Mouse (Mus musculus) ovary, adult 18-20 months (tissue): ENCODE measurements around the gene Rexo2.
"Not testable (repeated sequence)": the region's sequence is repeated elsewhere in the genome, so short reads cannot be mapped to it uniquely, and the experiment has no call there.

Source experiments
- DNase-seq: peaks from one replicate; pipeline ENCODE4 v3.0.0; 2022; ENCODE audit warnings: low spot score, mixed read lengths

The Rexo2 gene

GRCm38 (mm10) chr9:48472441-48473025 is 7.9 kb downstream of the Rexo2 start:
- DNase-seq = no peak

DNA sequence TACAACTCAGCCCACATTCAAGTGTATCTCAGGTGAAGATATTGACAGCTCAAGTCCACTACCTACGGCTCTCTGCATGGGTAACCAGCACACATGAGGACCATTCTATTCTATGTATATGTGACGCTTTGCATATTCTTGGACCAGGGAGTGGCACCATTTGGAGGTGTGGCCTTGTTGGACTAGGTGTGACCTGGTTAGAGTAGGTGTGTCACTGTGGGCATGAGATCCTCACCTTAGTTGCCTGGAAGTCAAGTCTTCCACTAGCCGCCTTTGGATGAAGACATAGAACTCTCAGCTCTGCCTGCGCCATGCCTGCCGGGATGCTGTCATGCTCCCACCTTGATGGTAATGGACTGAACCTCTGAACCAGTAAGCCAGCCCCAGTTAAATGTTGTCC is 13.0 kb downstream of the Rexo2 start:
- DNase-seq = not testable (repeated sequence)

DNA sequence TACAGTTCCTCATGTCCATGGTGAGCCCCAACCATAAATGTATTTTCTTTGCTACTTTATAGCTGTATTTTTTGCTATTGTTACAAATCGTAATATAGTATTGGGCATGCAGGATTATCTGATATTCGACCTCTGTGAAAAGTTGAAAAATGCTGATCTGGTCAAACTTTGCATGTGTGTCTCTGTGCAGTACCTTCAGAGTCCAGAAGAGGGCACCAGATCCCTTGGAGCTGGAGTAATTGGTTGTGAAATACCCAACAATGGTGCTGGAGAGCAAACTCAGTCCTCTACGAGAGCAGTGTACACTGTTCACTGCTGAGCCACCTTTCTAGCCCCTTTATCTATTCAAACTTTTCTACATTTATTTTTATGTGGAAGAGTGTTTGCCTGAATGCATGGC is 13.6 kb downstream of the Rexo2 start:
- no peak for DNase-seq

- no peak for DNase-seq
Observed at GRCm38 (mm10) chr9:48465671-48466070, 14.8 kb downstream of the Rexo2 start.

- DNase-seq = no peak
Observed at GRCm38 (mm10) chr9:48461545-48461944, 18.9 kb downstream of the Rexo2 start.

GRCm38 (mm10) chr9:48460720-48461119 is 19.7 kb downstream of the Rexo2 start:
- no peak for DNase-seq

DNA sequence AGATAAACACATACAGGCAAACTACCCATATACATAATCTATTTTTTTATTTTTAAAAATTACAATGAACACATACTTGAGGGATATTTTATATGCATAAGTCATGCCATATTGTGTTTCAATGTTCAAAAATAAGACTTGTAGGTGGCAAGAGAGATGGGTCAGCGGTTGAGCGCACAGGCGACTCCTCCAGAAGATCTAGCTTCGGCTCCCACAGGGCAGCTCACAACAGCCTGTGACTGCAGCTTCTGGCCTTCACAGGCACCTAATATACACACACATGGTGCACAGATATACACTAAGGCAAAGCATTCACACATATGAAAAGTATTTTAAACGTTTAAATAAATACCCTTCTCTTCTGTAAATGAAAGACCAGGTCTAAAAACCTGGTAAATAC is 21.0 kb downstream of the Rexo2 start:
- no peak for DNase-seq

- DNase-seq = no peak
Observed at GRCm38 (mm10) chr9:48458879-48459278, 21.5 kb downstream of the Rexo2 start.

GRCm38 (mm10) chr9:48455961-48456360 is 24.5 kb downstream of the Rexo2 start:
- no peak for DNase-seq

- DNase-seq = no peak
Observed at GRCm38 (mm10) chr9:48450066-48450465, 30.4 kb downstream of the Rexo2 start.

DNA sequence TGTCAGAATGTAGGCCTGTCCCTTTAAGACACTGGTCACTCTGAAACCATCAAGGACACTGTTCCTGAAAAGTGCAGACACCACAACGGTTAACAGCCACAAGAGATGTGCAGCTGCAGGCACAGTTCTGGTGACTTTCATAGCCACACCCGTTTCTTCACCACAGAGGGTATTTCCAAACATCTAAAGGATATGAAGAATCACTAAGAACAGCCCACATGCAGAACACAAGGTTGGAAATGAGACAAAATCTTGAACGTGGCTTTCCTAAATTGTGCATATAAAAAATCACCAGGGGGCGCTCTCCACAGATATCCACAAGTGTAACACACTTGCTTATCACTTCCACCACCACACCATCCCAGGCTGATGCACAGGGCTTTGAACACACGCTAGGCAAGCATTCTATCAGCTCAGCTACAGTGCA is 32.6 kb downstream of the Rexo2 start:
- no peak for DNase-seq

- DNase-seq = no peak
Observed at GRCm38 (mm10) chr9:48444821-48445220, 35.6 kb downstream of the Rexo2 start.

DNA sequence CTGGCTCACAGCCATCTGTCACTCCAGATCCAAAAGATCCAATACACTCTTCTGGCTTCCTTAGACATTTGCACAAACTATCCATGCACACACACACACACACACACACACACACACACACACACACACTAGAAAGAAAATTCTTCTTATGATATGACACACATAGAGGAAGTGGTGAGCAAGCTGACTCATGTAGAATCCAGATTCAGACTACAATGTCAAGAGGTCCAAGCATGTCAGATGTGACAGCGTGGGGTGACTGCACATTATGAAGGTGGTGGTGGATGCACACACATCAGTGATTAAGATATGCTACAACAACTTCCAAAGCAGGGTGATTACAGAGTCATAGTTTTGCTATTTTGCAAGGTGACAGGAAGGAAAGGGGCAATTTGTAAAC is 36.5 kb downstream of the Rexo2 start:
- DNase-seq = no peak

GRCm38 (mm10) chr9:48432449-48432848 is 48.0 kb downstream of the Rexo2 start:
- no peak for DNase-seq

- no peak for DNase-seq
Observed at GRCm38 (mm10) chr9:48427176-48427575, 53.2 kb downstream of the Rexo2 start.

DNA sequence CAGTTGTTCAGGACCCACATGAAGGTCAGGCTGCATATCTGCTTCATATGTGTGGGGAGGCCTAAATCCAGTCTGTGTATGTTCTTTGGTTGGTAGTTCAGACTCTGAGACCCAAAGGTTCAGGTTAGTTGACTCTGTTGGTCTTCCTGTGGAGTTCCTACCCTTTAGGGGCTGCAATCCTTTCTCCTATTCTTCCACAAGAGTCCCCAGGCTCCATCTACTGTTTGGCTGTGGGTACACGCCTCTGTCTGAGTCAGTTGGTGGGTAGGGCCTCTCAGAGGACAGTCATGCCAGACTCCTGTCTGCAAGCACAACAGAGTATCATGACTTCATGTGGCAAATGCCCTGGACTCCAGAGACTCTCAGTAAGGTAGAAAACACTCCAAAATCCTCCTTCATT is 57.2 kb downstream of the Rexo2 start:
- no peak for DNase-seq

GRCm38 (mm10) chr9:48422382-48422781 is 58.0 kb downstream of the Rexo2 start:
- DNase-seq = no peak

- DNase-seq = no peak
Observed at GRCm38 (mm10) chr9:48421561-48421960, 58.9 kb downstream of the Rexo2 start.

GRCm38 (mm10) chr9:48421029-48421428 is 59.4 kb downstream of the Rexo2 start:
- DNase-seq = no peak

DNA sequence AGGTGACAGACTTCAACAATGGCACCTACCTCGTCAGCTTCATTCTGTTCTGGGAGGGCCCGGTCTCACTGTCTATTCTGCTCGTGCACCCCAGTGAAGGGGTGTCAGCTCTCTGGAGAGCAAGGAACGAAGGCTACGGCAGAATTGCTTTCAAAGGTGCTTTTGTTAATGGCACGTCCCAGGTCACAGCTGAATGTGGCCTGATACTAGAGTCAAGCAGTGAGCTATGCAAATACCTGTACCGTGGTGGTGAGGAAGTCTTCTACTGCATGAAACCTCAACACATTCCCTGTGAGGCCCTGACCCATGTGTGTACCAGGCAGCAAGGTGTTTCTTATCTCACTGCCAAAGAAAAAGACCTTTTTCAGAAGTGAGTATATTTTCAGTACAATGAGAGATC is 60.0 kb downstream of the Rexo2 start:
- DNase-seq = no peak

DNA sequence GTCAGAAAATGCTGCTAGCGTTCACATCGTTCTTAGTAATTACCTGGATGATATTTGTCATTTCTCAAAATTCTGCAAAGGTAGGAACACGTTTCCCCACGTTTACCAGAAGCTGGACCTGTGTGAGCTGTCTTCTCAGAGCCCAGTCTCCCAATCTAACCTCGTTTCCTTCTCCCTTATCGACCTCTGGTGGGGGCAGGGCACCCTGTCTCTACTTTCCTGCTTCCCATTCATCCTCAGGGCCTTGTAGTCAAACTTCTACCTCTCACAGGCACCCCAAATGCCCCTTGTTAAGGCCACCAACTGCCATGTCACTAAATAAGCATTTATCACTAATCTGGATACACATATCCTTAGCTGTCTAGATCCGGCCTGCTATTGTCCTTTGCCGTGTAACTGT is 61.6 kb downstream of the Rexo2 start:
- no peak for DNase-seq
